Mouse (Mus musculus): ENCODE data around the gene Dusp22. TPM values are rescaled to one million over a fixed set of nuclear protein-coding genes. Genes with fewer than 3 reads are reported as not detected.

Gene Dusp22
- polyA plus RNA-seq, 1 experiment from 2014 or later, result 9.0 TPM

DNA sequence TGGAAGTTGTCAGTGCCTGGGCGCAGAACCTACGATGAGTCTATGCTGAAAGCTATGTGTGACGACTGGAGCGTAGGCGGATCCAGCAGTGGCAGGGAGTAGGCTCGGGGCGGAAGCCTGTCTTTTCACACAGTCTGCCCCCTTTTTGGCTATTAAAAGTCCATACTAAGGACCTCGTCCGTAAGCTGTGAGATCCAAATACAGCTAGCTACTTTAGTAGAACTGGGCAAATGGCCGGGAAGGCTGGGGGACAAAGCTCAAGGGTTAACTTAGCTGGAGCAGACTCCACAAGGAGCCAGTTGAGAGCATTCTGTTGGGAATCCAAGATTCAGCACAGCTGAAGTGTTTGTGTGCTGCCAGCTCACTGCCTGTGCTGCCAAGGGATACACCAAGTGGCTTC is 6.7 kb downstream of the Dusp22 start:
- H3K27me3 ChIP-seq (replicated peaks; ENCODE audit: control insufficient read depth, insufficient read depth, low read length), result no peaks in the 10 kb centered on the region
- 93% methylated on average over 10 of the region's 10 CpGs for WGBS
- no peaks in the 10 kb centered on the region for H3K9me3 ChIP-seq (ENCODE audit: control insufficient read depth)
- no peaks in the 10 kb centered on the region for H3K4me1 ChIP-seq (replicated peaks; ENCODE audit: control insufficient read depth, insufficient read depth, low read length)
- H3K27ac ChIP-seq (ENCODE audit: low read depth, low read length), result no peak overlapping the region
- ATAC-seq, result no peak
- no peaks in the 10 kb centered on the region for H3K36me3 ChIP-seq (ENCODE audit: control insufficient read depth, insufficient read depth)
- H3K9ac ChIP-seq (ENCODE audit: low read depth, low read length), result no peak overlapping the region
- H3K4me2 ChIP-seq (replicated peaks; ENCODE audit: low read depth), result no peak overlapping the region
- TF ChIP-seq CTCF (IDR thresholded peaks at IDR 0.05; ENCODE audit: low read depth), result no peak
- no peak overlapping the region for H3K4me3 ChIP-seq (ENCODE audit: low read depth, low read length)

DNA sequence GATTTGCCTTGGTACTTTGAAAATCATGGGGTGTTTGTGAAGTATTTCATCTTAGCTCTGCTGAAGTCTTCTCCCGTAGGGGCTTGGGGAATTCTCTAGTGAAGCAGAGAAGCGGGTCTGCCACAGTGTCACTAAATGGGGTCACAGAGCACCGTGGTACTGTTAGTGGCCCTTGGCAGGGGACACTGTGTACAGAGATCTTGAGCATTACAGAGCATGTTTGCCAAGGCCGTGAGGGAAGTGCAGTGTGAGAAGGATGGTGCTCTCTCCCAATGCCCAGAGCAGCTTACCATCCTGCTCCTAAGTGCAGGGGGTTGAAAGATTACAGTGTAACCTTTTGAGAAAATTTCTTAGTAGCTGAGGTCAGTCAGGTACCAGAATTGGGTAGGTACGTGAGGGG is 8.5 kb downstream of the Dusp22 start:
- Histone ChIP-seq H3K4me1 (replicated peaks; ENCODE audit: control insufficient read depth, insufficient read depth, low read length) (no peaks in the 10 kb centered on the region), H3K27ac (ENCODE audit: low read depth, low read length) (no peak overlapping the region), H3K36me3 (ENCODE audit: control insufficient read depth, insufficient read depth) (no peaks in the 10 kb centered on the region), H3K9ac (ENCODE audit: low read depth, low read length) (no peak overlapping the region), H3K4me2 (replicated peaks; ENCODE audit: low read depth) (no peak overlapping the region), H3K4me3 (ENCODE audit: low read depth, low read length) (no peak overlapping the region), H3K27me3 (replicated peaks; ENCODE audit: control insufficient read depth, insufficient read depth, low read length) (no peaks in the 10 kb centered on the region), H3K9me3 (ENCODE audit: control insufficient read depth) (no peaks in the 10 kb centered on the region)
- WGBS, result 82% methylated on average over 5 of the region's 5 CpGs
- no peak for TF ChIP-seq CTCF (IDR thresholded peaks at IDR 0.05; ENCODE audit: low read depth)
- no peak for ATAC-seq

GRCm38 (mm10) chr13:30669277-30669676 is 9.5 kb downstream of the Dusp22 start:
- Histone ChIP-seq H3K4me3 (ENCODE audit: low read depth, low read length) (no peak overlapping the region), H3K4me1 (replicated peaks; ENCODE audit: control insufficient read depth, insufficient read depth, low read length) (no peaks in the 10 kb centered on the region), H3K9me3 (ENCODE audit: control insufficient read depth) (no peaks in the 10 kb centered on the region), H3K27me3 (replicated peaks; ENCODE audit: control insufficient read depth, insufficient read depth, low read length) (no peaks in the 10 kb centered on the region), H3K9ac (ENCODE audit: low read depth, low read length) (no peak overlapping the region), H3K4me2 (replicated peaks; ENCODE audit: low read depth) (no peak overlapping the region), H3K27ac (ENCODE audit: low read depth, low read length) (no peak overlapping the region), H3K36me3 (ENCODE audit: control insufficient read depth, insufficient read depth) (no peaks in the 10 kb centered on the region)
- no peak for ATAC-seq
- TF ChIP-seq CTCF (IDR thresholded peaks at IDR 0.05; ENCODE audit: low read depth), result no peak
- 86% methylated on average over 3 of the region's 3 CpGs for WGBS

DNA sequence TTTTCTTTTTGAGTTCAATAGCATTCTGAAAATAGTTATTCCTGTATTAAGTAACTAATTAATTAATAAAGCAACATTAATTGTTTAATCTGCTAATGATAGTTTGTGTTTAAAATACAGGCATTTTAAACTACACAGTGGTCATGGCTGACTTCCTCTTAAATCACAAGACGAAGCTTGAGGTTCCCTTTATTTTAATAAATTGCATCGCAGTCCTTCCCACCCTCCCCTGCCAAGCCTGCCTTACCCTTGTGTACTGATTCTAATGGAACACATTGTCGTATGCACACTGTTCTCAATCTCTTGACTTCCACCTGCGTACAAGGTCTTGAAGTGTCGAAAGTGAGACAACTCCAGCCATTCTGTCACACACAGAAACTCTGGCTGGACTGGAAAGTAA is 14.1 kb downstream of the Dusp22 start:
- Histone ChIP-seq H3K4me2 (replicated peaks; ENCODE audit: low read depth) (no peak overlapping the region), H3K27me3 (replicated peaks; ENCODE audit: control insufficient read depth, insufficient read depth, low read length) (no peaks in the 10 kb centered on the region), H3K9me3 (ENCODE audit: control insufficient read depth) (no peaks in the 10 kb centered on the region), H3K9ac (ENCODE audit: low read depth, low read length) (no peak overlapping the region), H3K27ac (ENCODE audit: low read depth, low read length) (no peak overlapping the region), H3K36me3 (ENCODE audit: control insufficient read depth, insufficient read depth) (no peaks in the 10 kb centered on the region), H3K4me1 (replicated peaks; ENCODE audit: control insufficient read depth, insufficient read depth, low read length) (no peaks in the 10 kb centered on the region), H3K4me3 (ENCODE audit: low read depth, low read length) (no peak overlapping the region)
- TF ChIP-seq CTCF (IDR thresholded peaks at IDR 0.05; ENCODE audit: low read depth), result no peak
- WGBS, result 89% methylated on average over 5 of the region's 5 CpGs
- no peak for ATAC-seq

DNA sequence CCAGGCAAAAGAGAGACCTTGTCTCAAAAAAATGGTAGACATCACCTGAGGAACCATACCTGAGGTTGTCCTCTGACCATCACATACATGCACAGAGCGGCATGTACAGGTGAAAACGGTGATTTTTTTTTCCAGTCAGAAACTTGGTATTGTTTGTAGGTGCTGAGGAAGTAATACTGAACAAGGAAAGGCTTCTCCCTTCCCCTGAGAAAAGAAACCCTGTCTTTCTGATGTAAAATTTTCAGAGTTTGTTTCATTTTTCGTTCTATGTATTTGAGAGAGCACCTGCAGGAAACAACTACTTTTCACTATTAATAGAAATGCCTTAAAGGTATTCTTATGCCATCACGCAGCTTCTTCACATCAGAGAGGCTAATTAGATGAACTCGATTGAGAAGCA is 19.0 kb downstream of the Dusp22 start:
- no peak overlapping the region for H3K9ac ChIP-seq (ENCODE audit: low read depth, low read length)
- H3K4me2 ChIP-seq (replicated peaks; ENCODE audit: low read depth), result no peak overlapping the region
- no peak overlapping the region for H3K27ac ChIP-seq (ENCODE audit: low read depth, low read length)
- no peaks in the 10 kb centered on the region for H3K9me3 ChIP-seq (ENCODE audit: control insufficient read depth)
- no peaks in the 10 kb centered on the region for H3K4me1 ChIP-seq (replicated peaks; ENCODE audit: control insufficient read depth, insufficient read depth, low read length)
- no peak for TF ChIP-seq CTCF (IDR thresholded peaks at IDR 0.05; ENCODE audit: low read depth)
- 90% methylated on average over 5 of the region's 5 CpGs for WGBS
- no peak overlapping the region for H3K4me3 ChIP-seq (ENCODE audit: low read depth, low read length)
- no peak for ATAC-seq
- H3K27me3 ChIP-seq (replicated peaks; ENCODE audit: control insufficient read depth, insufficient read depth, low read length), result no peaks in the 10 kb centered on the region
- no peaks in the 10 kb centered on the region for H3K36me3 ChIP-seq (ENCODE audit: control insufficient read depth, insufficient read depth)

DNA sequence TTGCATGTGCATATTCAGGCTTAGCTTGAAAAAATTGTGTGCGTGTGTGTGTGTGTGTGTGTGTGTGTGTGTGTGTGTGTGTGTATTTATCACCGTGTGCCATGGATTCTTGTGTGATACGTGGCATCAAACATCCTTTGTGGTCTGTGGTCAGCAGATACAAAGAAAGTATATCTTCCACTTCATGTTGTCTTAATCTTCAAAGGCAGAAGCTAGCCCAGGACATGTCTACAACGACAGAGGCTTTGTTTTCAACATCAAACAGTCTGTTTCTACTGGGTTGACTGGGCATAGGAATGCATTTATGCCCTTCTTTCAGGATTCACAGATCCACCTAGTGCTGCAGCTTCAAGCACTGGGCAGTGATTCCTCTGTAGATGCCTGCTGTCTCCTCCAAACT is 22.1 kb downstream of the Dusp22 start:
- Histone ChIP-seq H3K4me3 (ENCODE audit: low read depth, low read length) (no peak overlapping the region), H3K36me3 (ENCODE audit: control insufficient read depth, insufficient read depth) (no peaks in the 10 kb centered on the region), H3K27me3 (replicated peaks; ENCODE audit: control insufficient read depth, insufficient read depth, low read length) (no peaks in the 10 kb centered on the region), H3K4me1 (replicated peaks; ENCODE audit: control insufficient read depth, insufficient read depth, low read length) (no peaks in the 10 kb centered on the region), H3K9ac (ENCODE audit: low read depth, low read length) (no peak overlapping the region), H3K9me3 (ENCODE audit: control insufficient read depth) (no peaks in the 10 kb centered on the region), H3K4me2 (replicated peaks; ENCODE audit: low read depth) (no peak overlapping the region), H3K27ac (ENCODE audit: low read depth, low read length) (no peak overlapping the region)
- ATAC-seq, result no peak
- no peak for TF ChIP-seq CTCF (IDR thresholded peaks at IDR 0.05; ENCODE audit: low read depth)
- WGBS, result 82% methylated on average over 4 of the region's 4 CpGs

DNA sequence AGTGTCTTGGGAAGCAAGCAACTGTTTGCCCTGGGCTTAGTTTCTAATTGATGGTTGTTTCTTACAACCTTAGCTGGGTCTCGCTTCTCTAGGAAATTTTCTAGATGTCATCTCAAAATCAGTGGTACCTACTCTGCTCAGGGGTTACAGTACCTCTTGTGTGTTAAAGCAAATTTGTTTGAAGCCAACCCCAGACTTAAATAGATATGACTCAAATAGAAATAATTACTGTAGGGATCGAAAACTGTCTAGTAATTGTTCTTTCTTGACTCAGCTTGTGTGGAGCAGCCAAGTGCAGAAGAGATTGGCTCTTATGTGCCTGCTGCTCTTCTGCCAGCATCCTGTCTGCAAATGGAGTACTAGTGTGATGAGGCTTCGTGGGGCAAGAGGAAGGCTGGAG is 22.5 kb downstream of the Dusp22 start:
- no peak overlapping the region for H3K27ac ChIP-seq (ENCODE audit: low read depth, low read length)
- H3K27me3 ChIP-seq (replicated peaks; ENCODE audit: control insufficient read depth, insufficient read depth, low read length), result no peaks in the 10 kb centered on the region
- no peak overlapping the region for H3K4me2 ChIP-seq (replicated peaks; ENCODE audit: low read depth)
- ATAC-seq, result no peak
- 82% methylated on average over 3 of the region's 3 CpGs for WGBS
- H3K36me3 ChIP-seq (ENCODE audit: control insufficient read depth, insufficient read depth), result no peaks in the 10 kb centered on the region
- TF ChIP-seq CTCF (IDR thresholded peaks at IDR 0.05; ENCODE audit: low read depth), result no peak
- H3K9ac ChIP-seq (ENCODE audit: low read depth, low read length), result no peak overlapping the region
- no peak overlapping the region for H3K4me3 ChIP-seq (ENCODE audit: low read depth, low read length)
- H3K4me1 ChIP-seq (replicated peaks; ENCODE audit: control insufficient read depth, insufficient read depth, low read length), result no peaks in the 10 kb centered on the region
- H3K9me3 ChIP-seq (ENCODE audit: control insufficient read depth), result no peaks in the 10 kb centered on the region

Measured in intestine, postnatal 0 days (tissue).